Mouse (Mus musculus) cerebellum, adult (tissue): ENCODE measurements around the gene Megf11.
"Not testable (repeated sequence)": the region's sequence is repeated elsewhere in the genome, so short reads cannot be mapped to it uniquely, and the experiment has no call there.

Source experiments
- ATAC-seq: cut with Nextera tagmentation; 2 replicates; pipeline ENCODE4 v1.9.2; 2017; ENCODE audit warnings: mild to moderate bottlenecking, moderate library complexity, mixed read lengths; ENCODE audit not compliant: insufficient number of reproducible peaks, low FRiP score, low TSS enrichment

Megf11 gene

DNA sequence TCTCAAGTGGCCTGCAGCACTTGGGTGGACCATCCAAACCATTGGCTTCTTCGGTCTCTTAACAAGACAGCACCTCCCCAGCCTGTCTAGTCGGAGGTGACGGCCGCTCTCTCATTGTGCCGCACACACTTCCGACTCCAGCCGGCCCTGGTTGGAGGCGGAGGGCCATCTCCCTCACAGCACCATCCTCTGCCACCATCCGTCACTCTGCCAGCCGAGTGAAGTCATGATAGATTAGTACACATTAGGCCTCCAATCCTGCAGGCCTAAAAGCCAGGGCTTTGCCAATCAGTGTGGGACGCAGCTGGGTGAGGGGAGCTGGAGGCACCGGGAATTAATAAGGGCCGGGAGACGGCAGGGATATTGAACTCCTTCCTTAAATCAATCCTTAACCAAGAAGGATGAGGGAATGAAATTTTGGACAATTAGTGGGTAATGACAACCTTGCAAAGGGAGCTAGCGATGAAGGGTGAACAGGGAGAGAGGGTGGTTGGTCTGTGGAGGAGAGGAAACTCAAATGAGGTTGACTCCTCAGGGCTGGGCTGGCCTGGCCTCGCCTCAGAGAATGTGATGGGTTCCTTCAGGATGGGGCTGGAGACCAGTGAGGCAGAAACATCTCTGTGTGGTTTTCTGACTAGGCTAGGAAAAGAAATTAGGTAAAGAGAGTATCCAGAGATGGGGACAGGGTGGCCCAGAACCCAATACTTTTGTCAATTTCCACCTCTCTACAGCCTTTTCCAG, 76.3 kb downstream of the Megf11 start:
- no peak for ATAC-seq

DNA sequence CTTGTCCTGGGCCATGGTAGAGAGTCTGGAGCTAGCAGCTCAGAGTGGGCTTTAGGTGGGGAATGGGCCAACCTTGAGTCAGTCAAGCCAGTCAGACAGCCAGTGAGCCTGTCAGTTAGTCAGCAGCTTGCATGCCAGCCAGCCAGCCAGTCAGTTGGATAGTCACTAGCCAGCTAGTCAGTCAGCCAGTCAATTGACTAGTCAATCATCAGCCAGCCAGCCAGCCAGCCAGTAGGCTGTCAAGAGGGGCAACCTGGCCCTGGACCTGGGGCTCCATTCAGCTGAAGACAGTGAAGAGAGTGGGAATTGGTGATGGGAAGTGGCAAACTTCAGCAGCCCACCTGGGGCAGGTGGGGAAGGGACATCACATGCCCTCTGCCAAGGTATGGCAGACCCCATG, 77.4 kb downstream of the Megf11 start:
- ATAC-seq: no peak

DNA sequence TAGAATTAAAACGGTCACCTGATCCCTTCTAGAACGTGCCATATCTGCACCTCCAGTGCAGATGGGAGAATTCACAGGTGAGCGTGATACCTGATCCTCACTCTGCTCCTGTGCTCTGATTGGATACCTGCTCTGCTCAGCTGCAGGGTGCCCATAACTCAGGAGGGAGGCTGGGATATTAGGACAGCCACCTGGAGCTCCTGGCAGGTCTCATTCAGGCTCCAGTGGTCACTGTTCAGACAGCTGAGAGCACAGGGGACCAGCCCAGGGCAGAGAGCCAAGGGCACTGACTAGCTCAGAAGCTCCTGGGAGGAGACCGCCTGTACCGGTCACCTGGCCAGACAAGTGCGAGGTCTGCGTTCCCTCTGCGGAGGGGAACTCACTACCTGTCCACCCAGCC, 80.7 kb downstream of the Megf11 start:
- peak; percentile 38; the same call in 1 of the 2 replicates for ATAC-seq

DNA sequence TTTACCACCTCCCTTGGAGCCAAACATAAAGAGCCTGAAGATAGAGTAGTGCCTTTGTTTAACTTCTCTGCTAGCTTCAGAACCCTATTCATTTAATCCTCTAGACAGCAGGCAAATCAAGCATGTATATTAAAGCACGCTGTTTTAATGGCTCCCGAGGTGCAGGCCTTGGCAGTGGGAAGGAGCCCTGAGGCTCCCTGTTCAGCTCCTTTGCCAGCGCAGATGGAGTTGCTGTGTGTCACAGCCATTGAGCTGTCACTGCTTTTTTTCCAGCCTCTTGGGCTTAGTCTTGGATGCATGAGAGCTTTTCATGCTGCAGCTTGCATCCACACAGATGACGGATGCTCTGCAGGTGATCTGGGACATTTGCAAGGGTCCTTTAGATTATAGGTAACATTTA, 81.1 kb downstream of the Megf11 start:
- peak; percentile 84; the same call in 1 of the 2 replicates for ATAC-seq

DNA sequence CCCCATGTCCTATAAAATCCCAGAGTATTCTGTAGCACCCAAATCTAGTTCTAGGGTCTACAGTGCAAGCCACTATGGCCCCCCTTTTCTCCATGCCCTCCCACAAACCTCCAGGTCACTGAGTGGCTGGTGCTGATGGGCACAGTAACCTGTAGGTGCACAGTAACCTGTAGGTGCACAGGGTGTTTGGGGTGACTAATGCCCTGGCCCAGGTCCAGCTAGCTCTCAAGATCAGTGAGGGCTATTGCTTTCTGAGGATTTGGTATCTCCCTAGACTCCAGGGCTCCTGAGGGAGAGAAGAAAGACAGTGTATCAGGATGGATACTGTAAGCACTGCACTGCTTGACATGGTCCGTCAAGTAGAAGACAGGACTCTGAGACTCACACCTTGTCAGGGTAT, 85.4 kb downstream of the Megf11 start:
- no peak for ATAC-seq

DNA sequence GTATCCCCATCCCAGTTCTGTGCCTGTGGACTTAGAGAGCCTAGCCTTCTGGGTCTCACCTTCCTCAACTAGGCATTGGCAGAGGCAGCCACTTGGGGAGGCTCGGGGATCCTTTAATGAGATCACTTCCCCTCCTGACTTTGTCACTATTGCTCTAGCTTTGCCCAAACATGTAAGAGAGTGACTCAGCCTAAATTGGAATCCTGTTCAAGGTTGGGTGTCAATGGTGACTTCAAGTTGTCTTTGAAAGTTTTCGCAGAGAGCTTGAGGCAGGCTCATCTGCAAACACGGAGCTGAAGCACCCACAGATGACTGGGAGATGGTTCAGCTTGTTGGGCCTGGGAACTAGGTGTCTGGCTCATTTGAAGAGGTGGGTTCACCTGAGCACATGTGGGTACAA, 85.9 kb downstream of the Megf11 start:
- ATAC-seq: no peak

DNA sequence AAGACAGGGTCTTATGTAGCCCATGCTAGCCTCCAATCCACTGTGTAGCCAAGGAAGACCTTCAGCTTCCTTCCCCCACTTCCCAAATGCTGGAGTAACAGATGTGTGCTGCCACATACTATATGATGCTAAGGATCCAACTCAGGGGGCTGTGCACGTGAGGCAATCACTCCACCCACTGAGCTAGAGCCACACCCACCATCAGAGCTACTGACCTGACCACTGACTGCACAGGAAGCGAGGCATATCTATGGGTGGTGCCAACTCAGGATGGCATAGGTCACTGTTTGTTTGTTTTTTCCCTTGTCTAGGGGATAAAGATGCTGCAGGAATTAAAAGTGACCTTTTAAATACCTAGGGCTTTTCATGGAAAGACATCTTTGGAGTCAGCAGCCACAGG, 86.7 kb downstream of the Megf11 start:
- no peak for ATAC-seq

DNA sequence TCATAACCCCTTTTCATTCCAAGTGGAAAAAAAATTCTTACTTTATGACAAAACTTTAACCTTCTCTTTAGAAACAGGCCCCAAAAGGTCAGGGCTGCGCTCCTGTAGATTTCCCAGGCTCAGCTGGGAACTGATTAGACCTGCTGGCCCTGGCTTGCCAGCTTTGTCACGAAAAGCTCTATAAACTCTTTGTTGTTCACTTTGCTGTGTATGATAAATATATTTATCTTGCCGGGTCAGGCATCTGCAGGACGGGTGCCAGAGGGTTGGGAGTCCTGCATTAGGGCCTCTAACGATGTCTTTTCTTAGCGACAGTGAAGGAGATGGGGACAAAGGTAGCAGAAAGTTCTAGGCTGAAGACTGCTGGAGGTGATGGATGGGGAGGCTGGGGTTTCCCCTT, 87.3 kb downstream of the Megf11 start:
- ATAC-seq: no peak

DNA sequence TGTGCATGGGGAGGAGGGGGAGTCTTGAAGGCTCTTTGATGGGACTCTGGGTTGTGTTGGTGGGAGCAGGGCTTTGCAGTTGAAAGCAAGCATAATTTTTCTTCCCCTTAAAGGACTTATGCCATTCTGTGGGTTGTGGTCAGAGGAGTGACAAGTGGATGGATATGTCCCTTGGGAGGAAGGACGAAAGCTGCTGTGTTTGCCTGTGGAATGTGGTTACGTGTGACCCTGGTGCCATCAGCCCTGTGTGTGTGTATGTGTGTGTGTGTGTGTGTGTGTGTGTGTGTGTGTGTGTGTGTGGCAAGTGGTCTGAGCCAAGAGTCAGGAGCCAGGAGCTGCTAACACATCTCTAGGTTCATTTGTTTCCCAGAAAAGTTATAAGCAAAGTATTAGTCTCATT, 87.7 kb downstream of the Megf11 start:
- no peak for ATAC-seq

DNA sequence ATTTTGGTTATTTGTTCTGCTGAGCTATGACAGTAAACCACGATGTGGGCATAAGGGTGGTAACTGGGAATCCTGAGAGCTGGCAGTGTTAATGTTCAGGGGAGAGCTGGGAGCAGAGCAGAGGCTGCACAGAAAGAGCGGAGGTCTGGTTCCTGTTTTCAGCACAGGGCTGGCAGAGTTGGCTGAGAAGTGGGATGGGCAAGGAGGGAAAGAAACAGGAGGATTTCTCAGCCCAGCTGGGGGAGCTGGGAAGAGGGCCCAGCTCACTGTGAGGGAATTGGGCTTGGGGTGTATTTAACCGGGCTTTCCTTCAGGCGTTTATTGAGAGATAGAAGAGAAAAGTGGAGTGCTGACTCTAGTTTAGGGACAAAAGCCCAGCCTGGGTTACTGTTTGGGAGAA, 88.3 kb downstream of the Megf11 start:
- ATAC-seq: no peak

DNA sequence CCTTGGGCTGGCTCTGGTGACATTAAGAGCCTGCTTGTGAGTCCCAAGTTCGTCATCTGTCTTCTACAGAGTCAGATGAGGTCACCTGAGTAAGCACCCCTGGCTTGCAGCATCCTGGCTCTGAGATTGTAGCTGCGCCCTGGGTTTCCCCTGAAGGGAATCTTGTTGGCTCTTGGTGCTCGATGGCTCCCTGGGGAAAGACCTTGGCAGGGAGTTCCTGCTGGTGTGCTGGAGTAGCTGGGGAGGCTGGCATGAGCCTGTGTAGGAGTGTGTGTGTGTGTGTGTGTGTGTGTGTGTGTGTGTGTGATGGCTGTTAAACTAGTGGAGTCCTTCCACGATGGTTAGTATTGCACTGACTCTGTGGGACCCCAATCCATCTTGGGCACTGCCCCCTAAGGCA, 88.7 kb downstream of the Megf11 start:
- ATAC-seq: no peak

DNA sequence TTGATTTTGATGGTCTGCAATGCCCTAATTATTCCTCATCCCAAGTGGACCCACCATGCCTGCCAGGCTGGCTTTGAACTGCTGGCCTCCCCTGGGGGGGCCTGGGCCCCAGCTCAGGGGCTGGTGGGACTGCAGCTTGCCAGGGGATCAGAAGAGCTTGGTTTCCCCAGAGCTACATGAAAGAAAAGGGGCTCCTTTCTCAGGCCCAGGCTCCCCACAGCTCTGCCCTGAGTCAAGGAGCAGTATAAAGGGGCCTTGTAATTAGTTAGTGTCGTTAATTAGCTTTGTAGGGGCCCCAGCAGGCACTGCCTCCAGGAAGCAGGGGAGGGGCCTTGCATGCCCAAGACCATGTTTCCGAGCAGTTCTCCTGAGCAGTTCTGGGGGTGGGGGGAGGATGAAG, 90.5 kb downstream of the Megf11 start:
- ATAC-seq: no peak

DNA sequence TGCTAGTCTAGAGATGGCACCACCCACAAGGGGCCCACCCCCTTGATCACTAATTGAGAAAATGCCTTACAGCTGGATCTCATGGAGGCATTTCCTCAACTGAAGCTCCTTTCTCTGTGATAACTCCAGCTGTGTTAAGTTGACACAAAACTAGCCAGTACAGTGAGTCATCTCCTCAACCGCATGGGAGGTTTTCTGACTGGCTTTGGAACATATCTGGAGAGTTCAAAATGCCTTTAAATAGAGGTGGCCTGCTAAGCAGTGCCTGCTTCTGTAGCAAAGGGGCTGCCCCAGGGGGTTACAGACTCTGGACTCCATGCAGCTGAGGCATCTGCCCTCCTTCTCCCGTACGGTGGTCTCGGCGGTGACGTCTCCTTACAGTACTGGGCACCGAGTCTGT, 92.0 kb downstream of the Megf11 start:
- ATAC-seq: not testable (repeated sequence)

DNA sequence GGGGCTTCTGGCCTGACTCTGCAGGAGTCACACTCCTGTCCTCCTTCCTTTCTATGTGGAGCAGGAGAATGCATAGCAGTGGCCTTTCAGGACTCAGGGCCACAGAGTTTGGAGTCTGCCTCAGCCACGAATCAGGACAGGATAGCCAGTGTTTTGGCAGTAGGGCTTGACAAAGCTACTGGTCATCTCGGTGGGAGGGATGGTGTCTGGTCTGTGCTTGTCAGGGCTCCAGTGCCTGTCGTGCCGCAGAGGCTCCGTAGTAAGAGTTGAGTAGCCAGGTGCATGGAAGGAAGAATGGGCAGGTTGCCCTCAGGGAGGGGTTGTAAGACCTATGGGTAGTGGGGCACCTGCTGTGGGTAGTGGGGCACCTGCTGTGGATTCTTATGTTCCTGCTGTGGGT, 96.7 kb downstream of the Megf11 start:
- ATAC-seq: peak; percentile 65; the same call in 1 of the 2 replicates

DNA sequence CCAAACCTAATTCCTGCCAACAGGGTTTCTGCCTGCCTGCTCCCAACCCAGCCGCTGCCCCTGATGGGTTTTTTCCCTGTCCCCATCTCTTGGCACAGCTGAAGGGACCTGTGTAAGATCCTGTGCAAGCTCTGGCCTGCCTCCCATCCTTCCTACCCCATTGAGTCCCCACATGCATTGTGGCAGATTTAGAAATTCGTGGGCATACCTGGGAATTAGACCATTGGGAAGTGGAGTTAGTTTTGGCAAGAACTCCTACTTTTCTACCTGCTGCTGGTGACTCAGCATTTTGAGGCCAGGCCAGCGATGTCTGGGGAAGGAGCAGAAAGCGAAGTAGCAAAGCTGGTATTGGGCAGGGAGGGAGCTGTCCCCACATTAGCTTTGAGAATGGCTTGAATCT, 102.0 kb downstream of the Megf11 start:
- peak; percentile 80 for ATAC-seq

DNA sequence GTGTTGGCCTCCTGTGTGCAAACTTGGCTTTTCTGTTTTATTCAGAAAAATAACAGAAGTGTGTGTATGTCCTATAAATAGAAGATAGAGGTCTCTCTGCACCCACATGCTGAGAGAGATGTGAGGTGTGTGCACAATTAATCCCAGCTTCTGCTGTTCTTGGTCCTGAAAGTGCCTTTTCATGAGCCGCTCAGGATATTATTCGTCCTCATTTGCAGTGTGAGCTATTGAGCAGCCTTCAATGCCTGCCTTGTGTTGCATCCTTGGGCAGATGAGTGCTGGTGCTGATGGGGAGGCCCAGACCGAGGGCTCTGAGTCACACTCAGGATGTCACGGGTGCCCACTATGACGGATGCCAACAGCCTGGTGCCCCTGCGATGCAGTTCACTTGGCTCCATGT, 109.2 kb downstream of the Megf11 start:
- no peak for ATAC-seq

DNA sequence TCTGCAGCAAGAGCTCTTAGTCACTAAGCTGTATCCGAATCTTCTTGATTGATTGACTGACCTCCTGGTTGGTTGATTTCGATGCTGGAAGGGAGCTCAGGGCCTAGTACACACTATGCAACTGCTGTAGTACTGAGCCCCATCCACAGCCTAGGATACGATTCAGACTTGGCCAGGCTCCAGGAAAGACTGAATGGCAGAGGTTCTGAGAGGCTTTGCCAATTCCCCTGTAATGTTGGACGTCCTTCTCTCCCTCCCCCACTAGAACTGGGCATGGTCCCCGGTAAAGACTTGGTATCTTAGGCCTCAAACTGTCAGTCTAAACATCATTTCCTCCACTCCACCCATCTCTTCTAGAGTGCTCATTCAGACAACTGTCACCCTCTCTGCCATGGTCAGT, 113.5 kb downstream of the Megf11 start:
- ATAC-seq: no peak

DNA sequence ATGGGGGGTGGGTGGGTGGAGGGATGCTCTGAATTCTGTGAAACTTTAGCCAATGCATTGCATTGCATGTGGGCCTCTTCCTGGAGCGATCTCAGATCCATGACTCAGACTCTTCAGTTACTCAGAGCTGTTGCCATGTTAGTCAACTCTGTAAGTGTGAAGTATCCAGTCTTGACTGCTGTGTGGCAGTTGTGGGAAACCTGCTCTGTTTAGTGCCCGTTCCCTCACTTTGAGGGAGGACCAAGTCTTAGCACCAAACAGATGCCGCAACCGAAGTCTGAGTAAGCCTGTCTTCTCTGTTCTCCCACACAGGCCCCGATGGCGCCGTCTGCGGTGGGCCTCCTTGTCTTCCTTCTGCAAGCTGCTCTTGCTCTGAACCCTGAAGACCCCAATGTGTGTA, 115.8 kb downstream of the Megf11 start:
- ATAC-seq: no peak

DNA sequence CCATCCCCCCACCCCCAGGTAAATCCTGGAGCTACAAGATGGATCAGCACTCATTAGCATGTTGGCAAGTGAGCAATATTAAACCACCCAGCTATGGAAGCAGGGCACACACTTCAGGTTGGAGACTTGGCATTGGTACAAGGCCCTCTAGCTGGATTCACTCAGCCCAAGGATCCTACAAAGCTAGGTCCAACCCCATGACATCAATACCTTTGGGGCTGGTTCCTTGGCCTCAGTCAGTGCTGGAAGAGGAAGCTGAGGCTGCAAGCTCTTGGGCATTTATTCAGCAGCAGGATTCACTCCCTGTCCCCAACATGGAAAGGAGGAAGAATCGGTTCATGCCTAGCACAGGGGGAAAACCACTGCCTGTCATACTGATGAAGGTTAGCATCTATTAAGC, 118.6 kb downstream of the Megf11 start:
- ATAC-seq: no peak

DNA sequence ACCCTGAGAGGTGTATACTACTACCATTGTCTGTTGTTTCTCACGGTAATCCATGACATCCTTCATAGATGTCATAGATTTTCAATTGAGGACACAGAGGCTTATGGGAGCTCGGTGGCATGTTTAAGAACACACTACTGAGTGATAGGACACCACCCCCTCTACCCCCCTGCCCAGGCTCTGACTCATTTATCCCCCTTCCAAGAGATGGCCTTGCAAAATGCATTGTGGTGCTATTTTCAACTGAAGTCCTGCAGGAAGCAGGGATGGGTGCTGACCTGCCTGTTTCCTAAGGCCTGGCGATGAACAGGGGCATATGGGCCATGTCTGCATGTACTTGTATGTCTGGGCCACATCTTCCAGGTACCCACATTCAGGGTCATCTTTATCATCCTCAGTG, 119.0 kb downstream of the Megf11 start:
- ATAC-seq: no peak

DNA sequence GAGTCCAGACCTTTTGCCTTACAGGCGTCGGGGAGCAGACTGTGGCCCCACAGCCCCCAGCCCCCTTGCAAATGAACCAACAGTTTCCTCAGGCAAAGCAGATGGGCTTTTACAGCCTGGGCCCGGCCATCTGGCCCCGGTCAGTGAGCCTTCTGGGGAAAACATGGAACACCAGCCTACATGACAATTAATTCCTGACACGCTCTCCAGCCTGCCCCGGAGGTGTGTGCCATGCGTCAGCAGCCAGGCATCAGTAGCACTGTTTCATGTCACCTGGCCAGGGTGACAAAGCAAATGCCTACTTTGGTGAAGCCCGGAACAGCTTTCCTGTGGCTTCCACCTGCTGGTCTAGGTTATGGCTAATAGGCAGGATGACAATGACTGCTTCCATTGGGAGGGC, 119.5 kb downstream of the Megf11 start:
- peak; percentile 74; the same call in 1 of the 2 replicates for ATAC-seq

DNA sequence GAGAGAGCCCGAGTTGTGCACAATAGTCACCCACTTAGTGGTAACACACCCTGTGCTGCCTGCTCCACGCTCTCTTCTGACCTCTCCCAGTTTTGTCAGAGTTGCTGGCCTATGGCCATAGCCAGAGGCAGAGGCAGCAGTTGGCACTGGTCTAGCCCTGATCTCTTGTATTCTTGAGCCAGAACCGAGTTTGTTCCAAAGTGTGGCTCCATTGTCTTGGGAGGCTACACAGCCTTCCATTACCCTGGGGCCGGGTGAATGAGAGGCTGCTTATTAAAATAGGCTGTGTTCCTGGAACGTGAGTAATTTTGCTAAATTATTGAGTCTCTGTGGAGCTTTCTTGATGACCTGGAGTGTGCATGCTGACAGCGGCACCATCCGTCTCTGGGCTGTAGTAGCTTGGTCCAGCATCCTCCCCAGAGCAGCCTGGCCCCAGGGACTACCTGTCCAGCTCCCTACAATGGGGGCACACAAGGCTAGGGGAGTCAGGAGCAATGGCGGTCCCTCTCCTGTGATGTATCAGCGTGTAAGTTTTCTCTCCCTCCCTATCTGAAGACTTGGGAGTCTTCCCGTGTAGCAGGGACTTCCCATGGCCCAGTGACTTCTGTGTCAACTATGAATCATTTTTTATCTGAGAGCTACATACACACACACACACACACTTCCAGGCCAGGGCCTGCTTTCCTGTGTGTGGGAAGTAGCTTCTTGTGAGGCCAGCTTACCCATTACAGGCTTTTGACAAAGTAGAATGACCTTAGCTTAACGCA, 121.2 kb downstream of the Megf11 start:
- ATAC-seq: no peak
